Mouse (Mus musculus) urinary bladder, postnatal 25 days (tissue): Measurements from ENCODE around the gene Fam129b.

ENCODE experiments used
- DNase-seq: peaks from one replicate; pipeline ENCODE4 v3.0.0; 2022; ENCODE audit warnings: low spot score

Fam129b gene

GRCm38 (mm10) chr2:32924306-32924844 lies 48.5 kb downstream of the Fam129b start:
- no peak for DNase-seq

GRCm38 (mm10) chr2:32926330-32927075 lies 50.6 kb downstream of the Fam129b start:
- DNase-seq = no peak

GRCm38 (mm10) chr2:32927624-32928234 lies 51.8 kb downstream of the Fam129b start:
- DNase-seq = no peak

- DNase-seq = peak; percentile 72
These were observed 52.5 kb downstream of the Fam129b start for GRCm38 (mm10) chr2:32928235-32928946.

GRCm38 (mm10) chr2:32928947-32929829 lies 53.3 kb downstream of the Fam129b start:
- no peak for DNase-seq

- no peak for DNase-seq
These were observed 55.8 kb downstream of the Fam129b start for GRCm38 (mm10) chr2:32931730-32932129.

- no peak for DNase-seq
These were observed 62.8 kb downstream of the Fam129b start for GRCm38 (mm10) chr2:32938741-32939140.

- no peak for DNase-seq
These were observed 63.5 kb downstream of the Fam129b start for GRCm38 (mm10) chr2:32939418-32939817.

GRCm38 (mm10) chr2:32940483-32940882 lies 64.6 kb downstream of the Fam129b start:
- DNase-seq = no peak

- DNase-seq = no peak
These were observed 71.5 kb downstream of the Fam129b start for GRCm38 (mm10) chr2:32947454-32947853.

- no peak for DNase-seq
These were observed 78.7 kb downstream of the Fam129b start for GRCm38 (mm10) chr2:32954581-32954980.

GRCm38 (mm10) chr2:32957344-32957743 lies 81.4 kb downstream of the Fam129b start:
- peak; percentile 36 for DNase-seq

- DNase-seq = no peak
These were observed 84.4 kb downstream of the Fam129b start for GRCm38 (mm10) chr2:32960273-32960672.

GRCm38 (mm10) chr2:32961192-32961995 lies 85.5 kb downstream of the Fam129b start, which contains the start of the genes Rpl12 and Lrsam1:
Gene Rpl12 (plus strand): TSS chr2:32961559.
Gene Lrsam1 (minus strand): TSS chr2:32961614.
- DNase-seq = peak; percentile 93

GRCm38 (mm10) chr2:32962062-32962874 lies 86.4 kb downstream of the Fam129b start:
- peak; percentile 29 for DNase-seq

- no peak for DNase-seq
These were observed 86.9 kb downstream of the Fam129b start for GRCm38 (mm10) chr2:32962875-32963220.

GRCm38 (mm10) chr2:32963544-32963943 lies 87.6 kb downstream of the Fam129b start:
- no peak for DNase-seq

- DNase-seq = no peak
These were observed 88.1 kb downstream of the Fam129b start for GRCm38 (mm10) chr2:32963981-32964380.

- no peak for DNase-seq
These were observed 88.9 kb downstream of the Fam129b start for GRCm38 (mm10) chr2:32964659-32965457.
